Mouse (Mus musculus): ENCODE data around the gene Adamts8. TPM values are rescaled to one million over a fixed set of nuclear protein-coding genes. Genes with fewer than 3 reads are reported as not detected.
A peak's percentile ranks its signal among the peaks of the same experiment; 100 is the strongest.

Gene Adamts8
- total RNA-seq, 2 experiments from 2014 or later, result not detected

DNA sequence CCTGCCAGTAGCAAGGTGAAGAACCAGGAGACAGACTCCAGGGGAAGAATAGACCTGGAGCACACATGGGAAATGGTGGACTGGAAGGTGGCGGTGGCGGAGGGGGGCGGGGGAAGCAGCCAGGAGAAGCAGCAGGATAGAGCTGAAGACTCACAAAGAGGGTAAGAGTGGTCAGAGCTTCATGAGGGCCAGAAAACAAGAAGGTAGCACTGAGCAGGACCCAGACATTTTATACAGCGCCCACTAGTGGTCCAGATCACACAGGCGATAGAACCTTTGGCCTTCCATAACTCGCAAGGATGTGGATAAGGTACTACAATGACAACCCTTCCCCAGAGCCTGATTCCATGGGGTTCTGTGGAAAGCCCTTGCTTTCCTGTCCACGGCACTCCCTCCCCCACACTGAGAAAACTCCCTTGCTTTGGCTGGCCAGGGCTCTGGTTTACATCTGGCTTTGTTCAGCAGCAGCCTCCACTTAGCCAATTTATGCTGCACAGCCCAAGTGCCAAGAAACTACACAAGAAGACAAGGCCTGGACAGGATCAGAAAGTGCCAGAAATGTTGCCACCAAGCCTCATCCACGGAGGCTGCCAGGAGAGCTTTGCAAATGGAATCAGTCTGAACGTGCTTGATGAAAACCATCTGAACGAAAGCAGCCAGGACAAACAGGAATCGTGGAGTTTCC is 34.1 kb downstream of the Adamts8 start:
- ATAC-seq (ENCODE audit: poor library complexity, severe bottlenecking), result no peak

DNA sequence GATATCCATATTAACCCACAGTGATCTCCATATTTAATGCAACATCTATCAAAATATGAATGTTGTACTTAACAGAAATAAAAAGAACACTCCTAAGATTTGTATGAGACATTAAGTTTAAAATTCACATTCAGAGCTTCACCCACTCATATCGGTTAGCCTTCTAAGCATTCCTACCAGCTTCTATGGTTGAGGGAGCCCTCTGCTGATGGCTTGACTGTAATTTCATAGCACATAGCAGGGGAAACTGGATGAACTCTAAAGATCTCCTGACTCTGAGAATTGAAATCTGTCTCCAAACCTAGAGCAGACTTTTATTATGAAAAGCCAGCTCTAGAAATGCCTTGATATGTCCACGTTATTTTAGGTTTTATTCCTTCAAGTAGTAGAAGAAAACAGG is 38.1 kb downstream of the Adamts8 start:
- ATAC-seq (ENCODE audit: poor library complexity, severe bottlenecking), result no peak

DNA sequence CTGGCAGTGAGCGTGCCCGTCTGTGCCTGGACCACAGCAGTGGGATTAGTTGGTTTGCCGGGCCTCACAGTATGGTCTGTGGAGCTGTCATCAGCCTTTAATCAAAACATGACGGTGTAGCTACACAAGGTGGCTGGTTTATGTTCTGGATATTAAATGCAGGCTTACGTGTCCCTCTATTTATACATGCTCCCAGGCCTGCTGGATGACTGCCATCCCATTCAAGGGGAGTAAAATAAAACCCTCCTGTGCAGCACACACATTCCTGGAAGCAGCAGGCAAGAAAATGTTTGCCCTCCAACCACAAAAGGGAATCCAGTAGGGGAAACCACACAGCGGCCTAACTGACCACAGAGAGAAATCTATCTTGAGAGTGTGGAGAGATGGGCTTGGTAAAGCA is 43.4 kb downstream of the Adamts8 start:
- no peak for ATAC-seq (ENCODE audit: poor library complexity, severe bottlenecking)

DNA sequence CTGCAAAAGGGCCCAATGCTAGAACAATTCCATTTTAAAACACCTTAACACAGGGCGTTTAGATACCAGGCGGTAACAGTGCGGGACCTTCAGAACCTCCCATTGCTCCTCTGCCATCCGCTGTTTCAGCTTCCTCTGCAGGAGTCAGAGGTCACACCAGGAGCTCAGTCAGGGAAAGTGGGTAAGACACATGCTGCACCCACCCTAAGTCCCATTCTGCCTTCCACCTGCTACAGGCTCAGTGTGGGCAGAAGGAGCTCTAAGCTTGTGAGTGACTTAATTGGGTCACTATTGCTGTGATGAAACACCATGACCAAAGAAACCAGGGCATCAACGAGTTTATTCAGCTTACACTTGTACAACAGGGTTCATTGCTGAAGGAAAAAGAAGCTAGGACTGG is 50.7 kb downstream of the Adamts8 start:
- no peak for ATAC-seq (ENCODE audit: poor library complexity, severe bottlenecking)

DNA sequence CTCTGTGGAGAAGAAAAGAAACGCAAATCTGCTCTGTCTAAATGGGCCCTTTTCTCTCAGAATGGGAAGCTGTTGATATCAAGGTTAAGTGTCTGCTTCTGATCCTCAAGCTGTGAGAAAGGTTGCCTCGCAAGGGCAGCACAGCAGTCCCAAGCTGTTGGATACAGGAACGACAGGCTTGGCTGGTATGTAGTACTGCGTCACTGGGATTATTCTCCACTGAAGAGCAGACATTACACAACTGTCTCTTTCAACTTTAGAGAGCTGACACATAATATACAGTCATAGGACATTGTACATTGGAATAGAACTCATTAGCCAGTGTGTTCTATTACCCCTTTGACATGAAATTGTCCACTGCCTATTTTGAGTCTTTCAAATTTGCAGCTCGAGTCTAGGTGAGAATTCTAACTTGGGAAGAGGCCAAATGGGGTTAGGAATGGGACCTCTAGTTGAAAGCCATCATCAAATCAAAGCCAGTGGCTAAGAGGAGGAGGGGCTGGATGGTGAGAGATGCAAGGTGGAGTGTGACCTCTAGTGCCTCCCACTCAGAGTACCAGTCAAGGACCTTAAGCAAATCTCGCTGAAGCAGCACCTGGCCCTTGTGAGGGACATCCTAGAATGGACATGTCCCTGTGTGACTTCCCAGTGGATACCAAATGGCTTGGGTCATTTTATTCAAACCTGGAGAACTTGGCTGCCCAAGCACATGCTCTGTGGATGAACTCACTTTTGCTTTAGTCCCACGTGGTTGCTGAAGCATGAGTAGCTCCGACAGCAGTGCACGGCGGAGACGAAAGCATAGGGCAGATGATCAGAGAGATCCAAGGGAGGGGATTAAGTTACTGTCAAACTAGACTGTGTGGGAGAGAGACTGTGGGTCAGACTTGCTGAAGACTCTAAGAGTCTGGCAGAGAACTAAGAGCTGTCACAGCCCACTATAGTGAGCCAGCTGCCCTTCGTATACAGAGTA is 54.5 kb downstream of the Adamts8 start:
- ATAC-seq (ENCODE audit: poor library complexity, severe bottlenecking), result no peak

DNA sequence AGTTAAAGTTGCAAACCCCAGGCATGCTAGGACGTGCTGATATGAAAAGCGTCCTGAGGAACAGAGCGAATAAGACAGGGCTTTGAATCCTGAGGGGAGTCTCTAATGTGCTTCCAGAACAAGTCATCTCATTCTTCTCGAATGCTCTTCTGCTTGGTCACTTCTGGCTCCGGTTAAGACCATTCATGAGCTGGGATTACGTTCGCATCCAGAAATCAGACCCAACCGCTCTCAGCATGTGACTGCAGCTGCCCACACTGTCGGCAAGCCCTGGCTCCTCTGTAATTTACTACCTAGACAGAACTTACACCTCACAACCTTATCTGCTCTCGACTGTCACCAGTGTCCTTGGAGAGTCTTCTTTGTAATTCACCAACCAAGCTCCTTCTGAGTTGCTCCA is 58.3 kb downstream of the Adamts8 start:
- ATAC-seq (ENCODE audit: poor library complexity, severe bottlenecking), result no peak

DNA sequence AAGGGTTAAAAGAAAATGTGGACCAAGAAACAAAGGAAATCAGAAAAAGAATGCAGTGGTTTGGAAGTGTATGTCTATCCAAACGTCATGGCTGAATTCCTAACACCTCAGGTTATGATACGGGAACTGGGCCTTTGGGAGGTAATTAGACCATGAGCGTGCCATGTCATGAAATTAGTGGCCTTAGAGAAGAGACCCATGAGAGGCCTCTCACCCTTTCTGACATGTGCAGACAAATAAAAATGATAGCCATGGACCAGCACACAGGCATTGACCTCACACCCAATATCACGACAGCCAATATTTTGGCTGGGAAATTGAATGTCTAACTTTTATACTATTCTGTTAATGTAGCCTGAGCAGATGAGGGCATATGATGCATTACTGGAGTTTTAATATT is 60.2 kb downstream of the Adamts8 start:
- ATAC-seq (ENCODE audit: poor library complexity, severe bottlenecking), result no peak

DNA sequence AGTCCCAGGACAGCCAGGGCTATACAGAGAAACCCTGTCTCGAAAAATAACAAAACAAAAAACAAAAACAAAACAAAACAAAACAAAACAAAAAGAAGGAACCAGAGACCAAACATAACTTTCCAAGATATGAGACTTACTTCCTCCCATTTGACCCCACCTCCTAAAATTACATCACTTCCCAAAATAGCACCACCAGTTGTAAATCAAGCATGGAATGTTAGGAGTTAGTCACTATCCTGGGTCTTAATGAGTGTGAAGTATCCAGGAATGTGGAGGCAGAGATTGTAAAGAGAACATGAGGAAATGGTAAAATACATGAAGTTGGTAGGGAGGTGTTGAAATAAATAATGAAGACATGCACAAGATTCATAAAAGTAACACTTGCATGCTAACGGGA is 67.0 kb downstream of the Adamts8 start:
- peak; percentile 70 for ATAC-seq (ENCODE audit: poor library complexity, severe bottlenecking)

DNA sequence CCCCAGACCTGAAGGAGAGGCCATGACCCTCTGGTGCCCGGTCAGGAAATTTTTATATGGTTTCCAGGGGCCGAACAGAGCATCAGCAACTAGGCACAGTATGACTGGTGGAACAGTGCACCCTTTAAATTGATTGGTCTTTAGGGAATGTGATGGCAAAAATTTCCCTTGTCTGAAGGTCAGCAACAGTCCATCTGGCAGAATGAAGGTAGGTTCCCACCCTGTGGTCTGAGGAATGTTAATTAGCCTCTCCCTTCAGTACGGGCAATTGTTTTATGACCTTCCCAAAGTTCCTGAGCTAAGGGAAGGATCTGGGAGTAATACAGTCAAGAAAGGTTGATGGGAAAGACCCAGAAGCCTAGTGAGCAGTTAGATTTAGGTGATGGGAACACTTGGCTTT is 67.7 kb downstream of the Adamts8 start:
- no peak for ATAC-seq (ENCODE audit: poor library complexity, severe bottlenecking)

DNA sequence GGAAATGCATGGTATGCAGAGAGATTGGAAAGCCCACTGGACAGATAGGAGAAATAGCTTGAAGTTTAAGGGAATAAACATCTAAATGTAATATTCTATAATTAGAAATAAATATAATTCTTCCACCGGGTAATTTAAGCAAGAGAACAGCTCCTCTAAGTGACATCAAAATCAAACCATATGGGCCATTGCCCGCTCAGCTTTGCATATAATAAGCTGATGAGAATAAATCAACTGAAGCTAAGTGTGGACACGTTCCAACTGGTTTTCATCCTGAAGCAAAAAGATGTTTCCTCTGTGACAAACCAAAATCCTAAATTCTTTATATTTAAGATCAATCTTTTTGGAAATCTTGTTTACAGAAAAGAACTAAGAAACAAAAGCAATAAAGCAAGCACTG is 68.4 kb downstream of the Adamts8 start:
- ATAC-seq (ENCODE audit: poor library complexity, severe bottlenecking), result no peak

DNA sequence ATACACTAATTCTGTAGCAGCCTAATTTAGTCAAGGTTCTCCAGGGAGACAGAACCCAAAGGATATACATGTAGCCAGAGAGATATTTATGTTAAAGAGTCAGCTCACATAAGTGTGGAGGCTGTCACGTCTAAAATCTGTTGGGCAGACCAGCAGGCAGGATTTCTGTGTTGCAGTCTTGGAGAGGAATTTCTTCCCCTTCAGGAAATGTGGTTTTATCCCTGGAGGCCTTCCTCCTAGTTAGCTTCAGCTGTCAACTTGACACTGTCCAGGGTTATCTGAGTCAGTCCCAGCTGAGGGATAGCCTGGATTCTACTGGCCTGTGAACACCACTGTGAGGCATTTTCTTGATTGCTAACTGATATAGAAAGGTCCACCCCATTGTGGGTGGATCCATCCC is 69.2 kb downstream of the Adamts8 start:
- ATAC-seq (ENCODE audit: poor library complexity, severe bottlenecking), result no peak

DNA sequence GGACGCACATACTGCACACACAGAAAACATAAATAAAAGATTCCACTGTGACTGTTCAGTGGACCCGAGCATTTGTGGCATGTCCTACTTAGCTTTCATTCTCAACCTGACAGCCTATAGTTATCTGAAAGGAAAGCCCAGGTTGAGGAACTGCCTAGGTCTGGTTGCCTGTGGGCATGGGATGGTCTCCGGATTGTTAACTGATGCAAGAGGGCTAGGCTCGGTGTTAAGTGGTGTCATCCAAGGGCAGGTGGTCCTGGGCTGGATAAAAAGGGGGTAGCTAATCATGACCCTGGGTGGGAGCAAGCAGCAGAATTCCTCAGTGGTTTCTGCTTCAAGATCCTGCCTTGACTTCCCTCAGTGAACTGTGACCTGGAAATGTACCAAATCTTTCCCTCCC is 70.3 kb downstream of the Adamts8 start:
- no peak for ATAC-seq (ENCODE audit: poor library complexity, severe bottlenecking)

DNA sequence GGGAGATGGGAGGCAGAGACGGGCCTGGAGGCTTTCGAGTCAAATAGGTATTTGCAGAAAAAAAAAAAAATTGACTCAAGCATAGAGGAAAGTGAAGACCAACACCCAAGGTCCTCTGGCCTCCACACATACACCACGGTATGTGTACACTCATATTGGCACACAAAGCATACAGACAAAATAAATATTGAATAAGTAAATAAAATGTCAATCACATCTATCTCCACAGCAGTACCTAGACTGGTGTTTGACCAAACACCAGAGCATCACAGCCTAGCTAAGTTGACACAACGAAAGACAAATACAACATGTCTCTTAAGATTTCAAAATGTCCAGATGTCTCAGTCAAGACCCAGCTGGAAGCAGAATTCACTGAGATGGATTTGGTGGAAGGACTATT is 71.1 kb downstream of the Adamts8 start:
- ATAC-seq (ENCODE audit: poor library complexity, severe bottlenecking), result no peak

Other genes with a start within 250 kb of the Adamts8 start
- 0.07 TPM in 1 of 2 replicates, not detected in the other for gene Adamts15, start 20.1 kb upstream of the Adamts8 start, total RNA-seq (2015)
- gene Adamts15, start 20.1 kb upstream of the Adamts8 start, total RNA-seq (2017), result 0.04 TPM in 2 replicates
- 38.3 and 45.9 TPM in 2 replicates for gene Zbtb44, start 88.1 kb downstream of the Adamts8 start, total RNA-seq (2015)
- 25.0 TPM in 2 replicates for gene Zbtb44, start 88.1 kb downstream of the Adamts8 start, total RNA-seq (2017)
- 1.4 and 4.3 TPM in 2 replicates for gene St14, start 189.3 kb downstream of the Adamts8 start, total RNA-seq (2015)
- 3.9 and 5.6 TPM in 2 replicates for gene St14, start 189.3 kb downstream of the Adamts8 start, total RNA-seq (2017)